Mouse (Mus musculus): ENCODE measurements around the gene Pnpt1.

Pnpt1 gene

GRCm38 (mm10) chr11:29130385-29131355, at the start of gene Pnpt1:
Gene Pnpt1 (plus strand): TSS chr11:29130744.
- peak; percentile 91 to 92 for DNase-seq

- DNase-seq, result no peak
Measured at GRCm38 (mm10) chr11:29092403-29092802, 38.1 kb upstream of the Pnpt1 start.

GRCm38 (mm10) chr11:29098926-29099325, 31.6 kb upstream of the Pnpt1 start:
- no peak for DNase-seq

- peak in 1 of 2 experiments; percentile 13 for DNase-seq
Measured at GRCm38 (mm10) chr11:29129862-29130384, 621 bp upstream of the Pnpt1 start.

- no peak for DNase-seq
Measured at GRCm38 (mm10) chr11:29140671-29141070, 10.1 kb downstream of the Pnpt1 start.

- no peak for DNase-seq
Measured at GRCm38 (mm10) chr11:29148901-29149300, 18.4 kb downstream of the Pnpt1 start.

GRCm38 (mm10) chr11:29163569-29163968, 33.0 kb downstream of the Pnpt1 start:
- no peak for DNase-seq

- DNase-seq, result peak; percentile 72 to 73
Measured at GRCm38 (mm10) chr11:29171959-29172391, 41.4 kb downstream of the Pnpt1 start.

GRCm38 (mm10) chr11:29172563-29173124, 42.1 kb downstream of the Pnpt1 start, which contains the start of gene Ppp4r3b:
Gene Ppp4r3b (plus strand): TSS chr11:29172890.
- DNase-seq, result peak; percentile 96 to 97

GRCm38 (mm10) chr11:29173125-29173631, 42.6 kb downstream of the Pnpt1 start:
- DNase-seq, result peak; percentile 65 to 79

GRCm38 (mm10) chr11:29173706-29174436, 43.3 kb downstream of the Pnpt1 start:
- no peak for DNase-seq

GRCm38 (mm10) chr11:29179319-29179718, 48.8 kb downstream of the Pnpt1 start:
- no peak for DNase-seq

- peak; percentile 63 to 76 for DNase-seq
Measured at GRCm38 (mm10) chr11:29180657-29181056, 50.1 kb downstream of the Pnpt1 start.

- no peak for DNase-seq
Measured at GRCm38 (mm10) chr11:29181751-29182150, 51.2 kb downstream of the Pnpt1 start.

GRCm38 (mm10) chr11:29188981-29189380, 58.4 kb downstream of the Pnpt1 start:
- DNase-seq, result no peak

- DNase-seq, result no peak
Measured at GRCm38 (mm10) chr11:29203653-29204052, 73.1 kb downstream of the Pnpt1 start.

GRCm38 (mm10) chr11:29209774-29210173, 79.2 kb downstream of the Pnpt1 start:
- no peak for DNase-seq
